Mouse (Mus musculus) intestine, embryonic 15.5 days (tissue): Measurements from ENCODE around the gene Pxn. TPM values are rescaled to one million over a fixed set of nuclear protein-coding genes. Genes with fewer than 3 reads are reported as not detected.
"Not testable (repeated sequence)": the region's sequence is repeated elsewhere in the genome, so short reads cannot be mapped to it uniquely, and the experiment has no call there.

Experiments used
- ATAC-seq: fragments of 200-750 bp; cut with Nextera tagmentation; 2 replicates; pipeline ENCODE4 v1.8.0; 2017; ENCODE audit warnings: moderate TSS enrichment, moderate library complexity
- H3K27ac ChIP-seq: fragments of 300-500 bp; sonication (generic); 2 replicates; pipeline ENCODE4 v1.5.1; 2015; ENCODE audit warnings: mild to moderate bottlenecking, inconsistent platforms
- H3K27me3 ChIP-seq: fragments of 300-500 bp; sonication (generic); replicated peaks from 2 replicates; pipeline ENCODE4 v1.6.1; 2015; ENCODE audit warnings: inconsistent platforms
- H3K36me3 ChIP-seq: fragments of 300-500 bp; sonication (generic); 2 replicates; pipeline ENCODE4 v1.6.1; 2015; ENCODE audit warnings: inconsistent platforms
- H3K4me1 ChIP-seq: fragments of 300-500 bp; sonication (generic); replicated peaks from 2 replicates; pipeline ENCODE4 v1.6.1; 2015; ENCODE audit warnings: inconsistent platforms
- H3K4me2 ChIP-seq: fragments of 300-500 bp; sonication (generic); replicated peaks from 2 replicates; pipeline ENCODE4 v1.6.1; 2015; ENCODE audit warnings: mild to moderate bottlenecking, inconsistent platforms
- H3K4me3 ChIP-seq: fragments of 300-500 bp; sonication (generic); replicated peaks from 2 replicates; pipeline ENCODE4 v1.5.1; 2015; ENCODE audit warnings: inconsistent platforms
- H3K9ac ChIP-seq: fragments of 300-500 bp; sonication (generic); 2 replicates; pipeline ENCODE4 v1.6.1; 2015; ENCODE audit warnings: inconsistent platforms
- H3K9me3 ChIP-seq: fragments of 300-500 bp; sonication (generic); 2 replicates; pipeline ENCODE4 v1.6.1; 2016; ENCODE audit warnings: inconsistent platforms
- WGBS: fragments of 180-500 bp; shearing (Covaris S2); methylation state at CpG from one replicate; pipeline ENCODE4 v1.1.7; 2015; 5-methylcytosine and 5-hydroxymethylcytosine counted together
- polyA plus RNA-seq: library from polyadenylated mRNA; unstranded; fragments of >200 nt; fragmentation: Nextera tagmentation; extraction: Ambion mirVana; gene quantifications from 2 replicates; pipeline ENCODE4 v1.2.1, GENCODE M21; 2015

Gene Pxn
- polyA plus RNA-seq, 1 experiment from 2014 or later: 56.9 TPM

GRCm38 (mm10) chr5:115514896-115515587 lies 8.6 kb downstream of the Pxn start:
- Histone ChIP-seq H3K4me1 (peaks cover 29% of the 10 kb centered on the region), H3K36me3 (no peaks in the 10 kb centered on the region), H3K27ac (peak overlapping the region; percentile 83), H3K27me3 (no peaks in the 10 kb centered on the region), H3K9me3 (no peaks in the 10 kb centered on the region), H3K4me2 (peak overlapping the region; percentile 37), H3K9ac (peak overlapping the region; percentile 24; the same call in 1 of the 2 replicates), H3K4me3 (peak overlapping the region; percentile 7; the same call in 1 of the 2 replicates)
- 30% methylated on average over 20 of the region's 20 CpGs for WGBS
- peak; percentile 62 for ATAC-seq

GRCm38 (mm10) chr5:115516081-115516907 lies 9.8 kb downstream of the Pxn start:
- peaks cover 37% of the 10 kb centered on the region for H3K4me1 ChIP-seq
- no peaks in the 10 kb centered on the region for H3K36me3 ChIP-seq
- no peak overlapping the region for H3K9ac ChIP-seq
- H3K27me3 ChIP-seq: no peaks in the 10 kb centered on the region
- H3K4me2 ChIP-seq: no peak overlapping the region
- H3K9me3 ChIP-seq: no peaks in the 10 kb centered on the region
- H3K4me3 ChIP-seq: no peak overlapping the region
- ATAC-seq: no peak
- WGBS: 73% methylated on average over 32 of the region's 32 CpGs
- peak overlapping the region; percentile 44; the same call in 1 of the 2 replicates for H3K27ac ChIP-seq

- 82% methylated on average over 7 of the region's 7 CpGs for WGBS
- Histone ChIP-seq H3K4me3 (no peak overlapping the region), H3K4me1 (peaks cover 43% of the 10 kb centered on the region), H3K9ac (no peak overlapping the region), H3K9me3 (no peaks in the 10 kb centered on the region), H3K36me3 (no peaks in the 10 kb centered on the region), H3K27ac (0 out of 2 replicates have a peak overlapping the region, but pooled peaks have one; percentile 40), H3K27me3 (no peaks in the 10 kb centered on the region), H3K4me2 (no peak overlapping the region)
- ATAC-seq: no peak
These were observed 10.4 kb downstream of the Pxn start for GRCm38 (mm10) chr5:115516908-115517307.

- Histone ChIP-seq H3K27ac (no peak overlapping the region), H3K36me3 (no peaks in the 10 kb centered on the region), H3K4me2 (no peak overlapping the region), H3K4me1 (peaks cover 48% of the 10 kb centered on the region), H3K27me3 (no peaks in the 10 kb centered on the region), H3K4me3 (no peak overlapping the region), H3K9ac (no peak overlapping the region), H3K9me3 (no peaks in the 10 kb centered on the region)
- 91% methylated on average over 9 of the region's 9 CpGs for whole genome bisulfite sequencing
- no peak for ATAC-seq
These were observed 11.0 kb downstream of the Pxn start for GRCm38 (mm10) chr5:115517501-115517900.

- H3K36me3 ChIP-seq, H3K4me3 ChIP-seq, H3K9ac ChIP-seq, H3K9me3 ChIP-seq, H3K4me2 ChIP-seq, ATAC-seq, H3K27me3 ChIP-seq, H3K27ac ChIP-seq: not testable (repeated sequence)
- 99% methylated on average over 8 of the region's 8 CpGs for WGBS
- peaks cover 55% of the 10 kb centered on the region for H3K4me1 ChIP-seq
These were observed 11.7 kb downstream of the Pxn start for GRCm38 (mm10) chr5:115518214-115518613.

GRCm38 (mm10) chr5:115520325-115520869 lies 13.9 kb downstream of the Pxn start:
- Histone ChIP-seq H3K4me3 (no peak overlapping the region), H3K36me3 (no peaks in the 10 kb centered on the region), H3K9ac (peak overlapping the region; percentile 20; the same call in 1 of the 2 replicates), H3K27ac (peak overlapping the region; percentile 79), H3K9me3 (no peaks in the 10 kb centered on the region), H3K4me2 (peak overlapping the region; percentile 30; the same call in 1 of the 2 replicates), H3K27me3 (no peaks in the 10 kb centered on the region), H3K4me1 (peaks cover 57% of the 10 kb centered on the region)
- ATAC-seq: no peak
- WGBS: 56% methylated on average over 21 of the region's 21 CpGs

GRCm38 (mm10) chr5:115521553-115522461 lies 15.3 kb downstream of the Pxn start:
- Histone ChIP-seq H3K4me3 (0 out of 2 replicates have a peak overlapping the region, but pooled peaks have one; percentile 2), H3K4me2 (peak overlapping the region; percentile 31), H3K4me1 (peaks cover 59% of the 10 kb centered on the region), H3K27ac (peak overlapping the region; percentile 79), H3K9ac (no peak overlapping the region), H3K36me3 (no peaks in the 10 kb centered on the region), H3K27me3 (no peaks in the 10 kb centered on the region), H3K9me3 (no peaks in the 10 kb centered on the region)
- WGBS: 44% methylated on average over 21 of the region's 21 CpGs
- peak; percentile 48 for ATAC-seq

GRCm38 (mm10) chr5:115522531-115522930 lies 16.1 kb downstream of the Pxn start:
- Histone ChIP-seq H3K27me3 (no peaks in the 10 kb centered on the region), H3K4me2 (no peak overlapping the region), H3K4me1 (peaks cover 59% of the 10 kb centered on the region), H3K36me3 (no peaks in the 10 kb centered on the region), H3K9ac (no peak overlapping the region), H3K9me3 (no peaks in the 10 kb centered on the region), H3K27ac (peak overlapping the region; percentile 79), H3K4me3 (no peak overlapping the region)
- 92% methylated on average over 4 of the region's 4 CpGs for WGBS
- ATAC-seq: no peak

GRCm38 (mm10) chr5:115522981-115523499 lies 16.6 kb downstream of the Pxn start:
- ATAC-seq: peak; percentile 61
- Histone ChIP-seq H3K36me3 (no peaks in the 10 kb centered on the region), H3K4me2 (no peak overlapping the region), H3K9ac (no peak overlapping the region), H3K4me1 (peaks cover 59% of the 10 kb centered on the region), H3K27ac (peak overlapping the region; percentile 79), H3K27me3 (no peaks in the 10 kb centered on the region), H3K4me3 (no peak overlapping the region), H3K9me3 (no peaks in the 10 kb centered on the region)
- 61% methylated on average over 15 of the region's 15 CpGs for WGBS

- Histone ChIP-seq H3K4me2 (peak overlapping the region; percentile 42), H3K9me3 (no peaks in the 10 kb centered on the region), H3K4me3 (no peak overlapping the region), H3K4me1 (peaks cover 63% of the 10 kb centered on the region), H3K27ac (peak overlapping the region; percentile 72), H3K9ac (no peak overlapping the region), H3K36me3 (no peaks in the 10 kb centered on the region), H3K27me3 (no peaks in the 10 kb centered on the region)
- ATAC-seq: peak; percentile 21; the same call in 1 of the 2 replicates
- WGBS: 13% methylated on average over 15 of the region's 15 CpGs
These were observed 17.5 kb downstream of the Pxn start for GRCm38 (mm10) chr5:115523971-115524370.

- Histone ChIP-seq H3K4me2 (peak overlapping the region; percentile 42; the same call in 1 of the 2 replicates), H3K36me3 (no peaks in the 10 kb centered on the region), H3K27me3 (no peaks in the 10 kb centered on the region), H3K27ac (peak overlapping the region; percentile 72; the same call in 1 of the 2 replicates), H3K9ac (no peak overlapping the region), H3K4me3 (no peak overlapping the region), H3K9me3 (no peaks in the 10 kb centered on the region), H3K4me1 (peaks cover 68% of the 10 kb centered on the region)
- ATAC-seq: peak; percentile 12; the same call in 1 of the 2 replicates
- WGBS: 55% methylated on average over 12 of the region's 12 CpGs
These were observed 18.0 kb downstream of the Pxn start for GRCm38 (mm10) chr5:115524471-115524870.
